Mouse (Mus musculus): ENCODE data around the gene 4930519G04Rik.
"Not testable (repeated sequence)": the region's sequence is repeated elsewhere in the genome, so short reads cannot be mapped to it uniquely, and the experiment has no call there.

The 4930519G04Rik gene

DNA sequence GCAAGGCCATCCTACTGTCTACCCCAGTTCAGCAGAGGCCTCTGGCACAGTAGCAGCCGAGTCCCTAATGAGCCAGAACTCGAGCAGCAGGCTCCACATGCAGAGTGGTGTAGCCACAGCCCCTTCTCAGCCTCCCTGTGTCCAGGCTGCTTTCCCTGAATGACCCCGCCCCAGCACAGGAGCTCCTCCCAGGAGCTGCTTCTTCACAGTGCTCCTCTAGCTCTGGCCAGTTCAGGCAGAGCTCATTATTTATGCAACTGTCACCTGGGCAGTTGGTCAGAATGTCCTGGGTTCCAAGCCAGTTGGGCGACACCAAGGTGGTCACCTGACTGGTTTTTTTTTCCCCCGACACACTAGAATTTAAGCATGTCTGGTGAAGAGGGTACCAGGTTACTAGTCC lies at the start of gene 4930519G04Rik:
TSS of gene 4930519G04Rik (plus strand) at position 301 of the 400 bp plus-strand sequence.
- not testable (repeated sequence) for DNase-seq (ENCODE audit: low spot score in 2 of 2)

DNA sequence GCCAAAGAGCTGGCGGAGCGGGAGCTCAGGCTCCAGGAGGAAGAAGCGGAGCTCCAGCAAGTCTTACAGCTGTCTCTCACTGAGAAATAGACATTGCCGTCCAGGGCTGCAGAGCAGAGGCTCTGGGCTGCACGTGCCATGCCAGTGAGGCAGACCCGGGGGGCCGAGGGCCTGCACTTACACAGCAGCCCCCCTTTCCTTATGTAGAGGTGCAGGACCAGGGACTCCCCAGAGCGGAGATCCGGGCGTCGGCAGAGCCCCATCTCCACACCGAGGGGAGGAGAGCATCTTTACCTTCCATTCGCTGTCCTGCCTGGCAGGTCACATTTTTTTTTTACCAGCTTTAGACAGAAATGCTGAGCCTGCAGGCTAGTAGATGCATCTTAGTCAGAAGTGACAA lies 49.1 kb upstream of the 4930519G04Rik start:
- no peak for DNase-seq (ENCODE audit: low spot score in 2 of 2)

DNA sequence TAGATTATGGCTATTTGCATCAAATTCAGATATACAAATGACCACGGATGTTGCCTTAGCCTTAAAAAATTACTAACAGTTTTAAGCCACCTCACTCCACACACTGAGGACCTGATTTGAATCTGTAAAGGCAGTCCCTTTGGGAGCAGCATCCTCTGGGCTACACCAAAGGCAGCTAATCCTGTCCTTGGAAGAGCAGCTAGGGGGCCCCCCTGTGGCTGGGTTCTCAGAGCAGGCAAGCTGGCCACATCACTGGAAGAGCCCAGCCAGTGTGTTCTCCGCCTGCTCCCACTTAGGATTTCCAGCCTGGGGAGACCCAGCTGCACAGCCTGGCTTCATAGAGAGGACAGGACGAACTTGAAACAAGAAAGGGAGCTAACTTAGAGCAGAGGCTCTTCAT lies 48.5 kb upstream of the 4930519G04Rik start:
- peak in 1 of 2 experiments; percentile 19 for DNase-seq (ENCODE audit: low spot score in 2 of 2)

DNA sequence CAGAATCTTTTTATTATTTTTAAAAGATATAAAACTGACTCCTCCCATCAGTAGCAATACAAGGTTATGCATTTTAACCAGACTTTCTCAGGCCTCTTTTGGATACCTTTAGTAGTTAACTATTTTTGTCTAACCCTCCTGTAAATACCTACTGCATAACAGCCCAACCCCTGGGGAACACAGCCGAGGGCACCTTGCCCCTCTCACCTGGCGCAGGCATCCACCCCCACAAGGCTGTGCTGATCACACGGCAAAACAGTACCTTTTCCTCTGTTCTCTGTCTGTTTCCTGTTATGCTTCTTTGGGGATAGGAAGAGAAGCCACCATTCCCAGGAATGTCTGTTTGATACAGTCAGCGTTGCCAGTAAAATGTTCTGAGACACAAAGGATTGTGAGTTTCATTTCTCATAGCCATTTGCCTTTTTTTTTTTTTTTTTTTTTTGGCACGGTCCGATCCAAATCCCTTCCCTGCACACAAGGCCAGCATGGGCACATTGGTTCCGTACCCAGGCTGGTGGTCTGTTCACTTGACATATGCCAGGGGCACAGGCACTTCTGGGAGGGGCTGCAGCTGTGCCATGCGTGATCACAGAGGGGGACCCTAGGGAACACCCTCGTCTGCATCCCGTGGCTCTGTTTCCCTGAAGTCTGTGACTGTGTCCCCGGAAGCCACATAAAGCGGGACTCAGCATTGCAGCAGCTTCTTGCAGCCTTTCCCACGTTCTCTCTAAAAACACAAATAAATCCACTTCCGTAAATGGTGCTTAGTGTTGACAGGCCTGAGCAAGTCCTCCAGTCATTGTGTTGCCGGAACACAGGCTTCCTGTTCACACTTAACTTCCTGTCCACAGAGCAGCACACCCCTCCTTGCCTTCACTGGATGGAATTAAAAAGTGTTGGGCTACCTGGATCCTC lies 47.8 kb upstream of the 4930519G04Rik start:
- DNase-seq (ENCODE audit: low spot score in 2 of 2): peak in 1 of 2 experiments; percentile 25

DNA sequence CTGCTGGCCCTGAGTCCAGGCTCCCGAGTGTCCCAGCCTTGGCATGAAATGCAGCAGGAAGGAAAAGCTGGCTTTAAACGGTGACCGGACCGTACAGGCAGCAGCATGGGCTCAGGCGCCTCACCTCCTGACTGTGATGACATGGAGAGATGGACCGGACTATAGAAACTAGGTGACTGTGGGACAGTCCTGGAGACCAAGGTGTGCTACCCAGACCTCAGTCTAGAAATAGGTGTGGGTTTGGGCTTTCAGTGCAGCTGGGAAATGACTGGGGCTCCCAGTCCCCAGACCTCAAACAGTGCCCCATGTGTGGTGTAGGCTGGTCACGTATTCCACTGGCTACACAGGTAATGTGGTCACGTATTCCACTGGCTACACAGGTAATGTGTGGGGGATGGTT lies 46.8 kb upstream of the 4930519G04Rik start:
- no peak for DNase-seq (ENCODE audit: low spot score in 2 of 2)

DNA sequence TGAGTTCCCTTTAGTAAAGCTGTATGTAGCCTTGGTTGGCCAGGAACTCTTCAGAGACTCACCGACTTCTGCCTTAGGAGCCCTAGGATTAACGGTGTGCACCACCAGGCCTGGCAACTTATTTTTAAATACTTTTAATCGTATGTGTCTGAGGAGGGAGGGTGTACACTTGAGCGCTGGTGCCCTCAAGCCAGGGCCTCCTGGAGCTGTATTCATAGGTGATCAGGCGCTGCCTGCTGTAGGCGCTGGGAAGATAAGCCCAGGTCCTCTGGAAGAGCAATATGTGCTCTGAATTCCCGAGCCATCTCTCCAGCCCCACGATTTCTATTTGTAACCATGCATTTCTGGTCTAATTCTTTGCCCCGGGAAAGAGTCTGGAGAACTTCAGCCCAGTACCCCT lies 46.4 kb upstream of the 4930519G04Rik start:
- DNase-seq (ENCODE audit: low spot score in 2 of 2): no peak

DNA sequence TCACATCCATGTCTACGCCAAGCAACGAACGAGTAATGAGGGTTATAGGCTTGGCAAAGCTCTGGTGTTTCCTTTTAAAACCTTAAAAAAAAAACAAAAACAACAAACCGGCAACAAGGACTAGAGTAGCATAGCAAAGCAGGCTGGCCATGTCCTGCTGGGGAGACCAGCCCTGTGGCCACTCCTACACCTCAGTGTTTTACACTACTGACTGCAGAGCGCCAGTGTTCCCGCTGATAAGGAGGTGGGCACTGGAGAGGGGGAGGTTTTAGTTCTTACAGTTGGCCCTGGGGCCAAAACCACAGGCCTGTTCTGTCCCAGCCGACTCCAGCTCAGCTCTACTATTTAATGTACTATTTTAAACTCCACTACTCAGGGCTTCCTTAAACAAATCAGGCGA lies 46.0 kb upstream of the 4930519G04Rik start:
- no peak for DNase-seq (ENCODE audit: low spot score in 2 of 2)

DNA sequence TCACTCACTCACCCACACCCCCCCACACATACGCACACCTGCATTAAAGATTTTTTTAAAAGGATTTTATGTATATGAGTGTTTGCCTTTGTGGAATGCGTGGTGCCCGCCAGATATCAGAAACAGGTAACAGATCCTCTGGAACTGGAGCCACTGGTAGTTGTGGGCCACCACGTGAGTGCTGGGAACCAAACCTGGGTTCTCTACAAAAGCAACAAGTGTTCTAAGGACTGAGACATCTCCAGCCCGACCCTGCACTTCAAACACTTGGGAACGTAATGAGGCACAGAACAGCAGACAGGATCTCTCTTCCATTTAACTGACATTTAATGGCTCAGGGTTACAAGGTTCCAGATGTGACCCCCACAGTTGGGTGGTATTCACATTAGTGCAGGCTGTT lies 45.6 kb upstream of the 4930519G04Rik start:
- DNase-seq (ENCODE audit: low spot score in 2 of 2): no peak

DNA sequence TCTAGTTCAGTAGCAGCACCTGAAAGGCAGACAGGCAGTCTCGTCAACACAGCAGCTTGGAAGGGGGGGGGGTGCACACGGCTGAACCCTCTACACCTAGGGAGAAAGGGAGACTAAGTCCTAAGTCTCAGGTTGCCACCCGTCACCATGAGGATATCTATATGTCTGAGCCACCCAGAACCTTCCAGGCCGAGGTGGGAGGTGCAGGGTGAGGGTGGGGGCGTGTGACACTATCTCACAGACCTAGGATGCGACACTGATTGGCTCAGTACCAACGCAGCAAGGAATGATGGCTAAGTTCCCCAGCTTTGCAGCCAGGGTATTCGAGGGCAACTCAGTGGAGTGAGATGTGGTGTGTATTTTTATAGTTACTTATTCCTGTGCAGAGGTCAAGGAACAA lies 45.1 kb upstream of the 4930519G04Rik start:
- DNase-seq (ENCODE audit: low spot score in 2 of 2): no peak

DNA sequence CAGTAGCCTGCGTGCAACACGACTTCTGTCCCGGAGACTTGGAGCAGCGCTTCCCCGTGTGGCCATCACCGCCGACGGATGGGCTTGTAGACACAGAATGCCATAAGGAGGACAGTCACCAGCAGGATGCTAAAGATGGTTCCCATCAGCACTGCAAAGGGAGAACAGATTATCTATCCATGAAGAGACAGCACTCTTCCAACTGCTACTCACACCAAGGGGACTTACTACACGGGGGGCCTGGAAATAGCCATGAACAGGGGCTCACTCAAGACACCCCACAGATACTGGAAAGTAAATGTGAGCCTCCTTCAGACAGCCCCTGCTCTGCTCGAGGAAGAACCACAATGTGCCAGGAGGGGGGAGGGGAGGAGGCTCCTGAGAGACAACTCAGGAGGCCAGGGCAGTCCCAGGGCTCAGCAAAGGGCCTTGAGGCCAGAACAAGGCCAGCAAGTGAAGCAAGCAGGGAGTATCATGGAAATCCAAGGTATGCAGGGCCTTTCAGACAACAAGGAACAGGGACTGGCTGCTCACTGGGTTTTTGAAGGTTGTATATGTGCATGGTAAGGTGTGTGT lies 44.2 kb upstream of the 4930519G04Rik start:
- DNase-seq (ENCODE audit: low spot score in 2 of 2): no peak

DNA sequence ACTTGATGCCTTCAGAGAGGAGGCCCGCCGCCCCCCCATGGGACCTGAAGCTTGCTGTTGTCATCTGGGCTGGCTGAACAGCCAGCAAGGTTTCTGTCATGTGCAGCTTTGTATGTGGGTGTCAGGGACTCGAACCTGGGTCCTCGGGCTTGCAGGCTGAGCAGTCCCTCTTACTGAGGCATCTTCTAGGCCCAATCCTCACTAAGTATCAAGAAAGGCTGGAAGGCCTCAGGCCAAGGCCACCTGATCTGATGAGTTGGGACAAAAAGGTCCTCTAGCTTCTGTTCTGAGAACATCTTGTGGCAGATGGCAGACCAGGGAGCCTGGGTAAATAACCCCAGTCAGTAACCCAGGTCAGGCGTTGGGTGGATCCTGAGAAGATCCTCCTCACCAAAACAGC lies 43.6 kb upstream of the 4930519G04Rik start:
- no peak for DNase-seq (ENCODE audit: low spot score in 2 of 2)

DNA sequence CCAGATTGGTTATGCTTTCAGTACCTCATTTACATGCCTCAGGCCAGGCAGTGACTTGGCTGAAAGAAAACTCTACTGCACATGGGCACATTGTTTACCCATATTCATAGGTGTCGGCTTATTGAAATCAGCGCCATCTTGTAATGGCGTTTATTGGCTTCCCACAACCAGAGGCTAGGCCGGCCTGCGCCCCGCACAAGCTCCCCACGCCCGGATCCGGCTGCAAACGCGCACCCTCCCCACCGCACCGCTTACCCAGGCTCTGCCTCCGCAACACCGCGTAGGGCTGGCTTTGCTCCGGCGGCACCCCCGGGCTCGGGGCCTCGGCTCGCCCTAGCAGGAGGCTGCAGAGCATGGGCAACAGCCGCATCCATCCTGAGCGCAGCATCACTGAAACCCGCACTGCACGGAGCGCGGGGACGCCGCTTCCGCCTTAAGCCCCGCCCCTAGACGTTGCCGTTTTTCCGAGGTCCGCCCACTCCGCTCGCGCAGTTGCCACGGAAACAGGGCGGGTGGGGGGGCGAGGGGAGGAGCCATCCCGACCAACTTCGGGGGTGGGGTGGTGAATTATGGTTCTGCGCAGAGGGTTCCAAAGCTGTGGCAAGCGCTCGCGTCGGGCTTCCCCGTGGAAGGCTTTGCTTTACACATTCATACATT lies 39.8 kb upstream of the 4930519G04Rik start:
- peak; percentile 61 to 84 for DNase-seq (ENCODE audit: low spot score in 2 of 2)

DNA sequence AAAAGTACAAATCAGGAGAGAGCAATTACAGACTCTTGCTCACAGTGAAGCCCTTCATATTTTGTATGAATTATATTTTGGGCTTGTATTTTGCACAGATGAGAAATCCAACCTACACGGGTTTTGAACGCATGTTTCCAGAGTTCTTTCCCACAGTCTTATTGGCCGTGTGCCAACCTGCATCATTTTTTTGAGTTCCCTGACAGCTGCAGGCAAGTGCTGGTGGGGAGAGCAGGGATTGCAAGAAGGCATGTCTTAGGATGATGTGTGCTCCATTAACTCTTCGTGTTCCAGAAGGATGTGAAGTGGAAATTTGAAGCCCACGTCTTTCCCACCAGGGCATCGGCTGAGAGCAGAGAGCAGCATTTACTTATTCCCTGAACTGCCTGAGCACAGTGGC lies 36.9 kb upstream of the 4930519G04Rik start:
- no peak for DNase-seq (ENCODE audit: low spot score in 2 of 2)

DNA sequence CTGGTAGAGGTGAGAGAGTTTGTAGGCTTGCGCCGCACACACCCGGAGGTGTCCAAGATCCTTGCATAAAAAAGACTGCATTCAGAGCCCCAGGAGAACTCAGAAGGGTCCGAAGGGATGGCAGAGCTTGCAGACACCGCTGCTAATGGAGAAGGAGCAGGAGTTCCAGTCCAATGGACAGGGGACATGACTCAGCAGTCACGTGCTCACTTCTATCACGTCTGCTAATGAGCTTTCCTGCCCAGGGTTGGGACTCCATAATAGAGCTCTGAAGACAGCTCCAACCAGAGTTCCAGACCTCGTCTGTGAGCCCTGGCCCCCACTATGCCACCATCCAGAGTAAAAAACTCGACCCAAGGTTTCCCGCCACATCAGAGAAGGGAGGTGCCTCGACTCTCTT lies 35.3 kb upstream of the 4930519G04Rik start:
- no peak for DNase-seq (ENCODE audit: low spot score in 2 of 2)

DNA sequence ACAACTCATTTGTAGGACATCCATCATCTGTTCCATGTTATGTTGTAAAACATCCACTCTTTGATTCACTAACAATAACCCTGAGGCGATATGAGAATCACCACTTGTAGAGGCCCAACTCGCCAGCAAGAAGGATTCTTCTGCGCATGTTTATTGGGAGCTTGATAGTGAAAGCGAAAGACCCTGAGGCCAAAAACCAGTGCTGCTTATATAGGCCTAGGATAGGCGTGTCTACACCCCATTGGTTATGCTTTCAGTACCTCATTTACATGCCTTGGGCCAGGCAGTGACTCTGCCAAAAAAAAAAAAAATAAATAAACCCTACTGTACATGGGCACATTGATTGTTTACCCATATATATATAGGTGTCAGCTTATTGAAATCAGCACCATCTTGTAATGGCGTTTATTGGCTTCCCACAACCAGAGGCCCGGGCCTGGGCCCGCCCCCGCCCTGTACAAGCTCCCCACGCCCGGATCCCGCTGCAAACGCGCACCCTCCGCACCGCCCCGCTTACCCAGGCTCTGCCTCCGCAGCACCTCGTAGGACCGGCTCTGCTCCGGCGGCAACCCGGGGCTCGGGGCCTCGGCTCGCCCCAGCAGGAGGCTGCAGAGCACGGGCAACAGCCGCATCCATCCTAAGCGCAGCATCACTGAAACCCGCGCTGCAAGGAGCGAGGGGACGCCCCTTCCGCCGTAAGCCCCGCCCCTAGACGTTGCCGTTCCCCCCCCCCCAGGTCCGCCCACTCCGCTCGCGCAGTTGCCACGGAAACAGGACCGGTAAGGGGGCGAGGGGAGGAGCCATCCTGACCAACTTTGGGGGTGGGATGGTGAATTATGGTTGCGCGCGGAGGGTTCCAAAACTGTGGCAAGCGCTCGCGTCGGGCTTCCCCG lies 30.4 kb upstream of the 4930519G04Rik start, which contains the start of gene 1500011B03Rik:
TSS of gene 1500011B03Rik (minus strand) at position 673 of the 893 bp plus-strand sequence.
- peak; percentile 42 to 60 for DNase-seq (ENCODE audit: low spot score in 2 of 2)

DNA sequence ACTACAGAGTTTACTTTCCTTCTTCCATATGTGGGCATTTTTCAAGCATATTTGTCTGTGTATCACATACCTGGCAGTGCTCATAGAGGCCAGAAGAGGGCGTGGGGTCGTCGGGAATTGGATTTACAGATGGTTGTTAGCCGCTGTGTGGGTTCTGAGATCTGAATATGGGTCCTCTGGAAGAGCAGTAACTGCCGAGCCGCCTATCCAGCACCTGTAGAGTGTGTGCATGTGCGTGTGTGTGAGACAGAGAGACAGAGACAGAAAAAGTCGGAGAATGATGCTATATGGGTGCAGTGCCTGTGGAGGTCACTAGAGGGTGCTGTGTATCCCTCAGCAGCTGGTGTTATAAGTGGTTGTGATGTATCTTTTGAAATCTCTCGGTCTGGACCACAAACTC lies 29.3 kb upstream of the 4930519G04Rik start:
- peak in 1 of 2 experiments; percentile 17 for DNase-seq (ENCODE audit: low spot score in 2 of 2)

DNA sequence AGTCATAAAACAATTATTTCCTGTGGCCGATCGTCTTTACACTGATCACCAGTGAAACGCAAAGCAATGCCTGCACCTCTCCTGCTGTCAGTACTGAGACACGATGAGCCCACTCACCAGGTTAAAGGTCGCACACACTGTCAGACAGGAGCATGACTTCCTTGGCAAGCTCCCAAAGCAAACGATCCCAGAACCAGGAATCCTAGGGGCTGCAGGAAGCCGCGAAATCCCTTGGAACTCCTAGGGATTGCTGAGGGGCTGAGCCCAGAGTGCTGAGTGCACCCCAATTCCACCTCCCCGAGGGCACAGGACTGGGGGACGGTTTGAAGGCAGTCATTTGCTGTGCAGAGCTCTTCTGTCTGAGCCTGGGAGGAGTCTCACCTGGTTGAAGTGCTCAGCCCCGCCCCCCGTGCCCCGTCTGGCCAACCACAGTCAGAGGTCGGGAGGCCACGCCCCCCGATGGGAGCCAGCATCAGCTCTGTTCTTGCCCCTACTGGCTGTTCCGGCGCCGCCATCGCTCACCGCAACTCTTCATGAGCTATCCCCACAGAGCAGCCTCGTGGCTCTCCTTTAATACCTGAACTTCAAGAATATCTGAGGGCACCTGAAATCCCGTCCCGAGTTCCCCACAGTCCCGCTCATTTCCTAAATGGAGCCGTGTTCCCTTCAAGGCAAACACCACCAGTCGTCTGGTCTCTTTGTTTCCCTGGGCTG lies 27.3 kb upstream of the 4930519G04Rik start:
- peak; percentile 48 to 72 for DNase-seq (ENCODE audit: low spot score in 2 of 2)

DNA sequence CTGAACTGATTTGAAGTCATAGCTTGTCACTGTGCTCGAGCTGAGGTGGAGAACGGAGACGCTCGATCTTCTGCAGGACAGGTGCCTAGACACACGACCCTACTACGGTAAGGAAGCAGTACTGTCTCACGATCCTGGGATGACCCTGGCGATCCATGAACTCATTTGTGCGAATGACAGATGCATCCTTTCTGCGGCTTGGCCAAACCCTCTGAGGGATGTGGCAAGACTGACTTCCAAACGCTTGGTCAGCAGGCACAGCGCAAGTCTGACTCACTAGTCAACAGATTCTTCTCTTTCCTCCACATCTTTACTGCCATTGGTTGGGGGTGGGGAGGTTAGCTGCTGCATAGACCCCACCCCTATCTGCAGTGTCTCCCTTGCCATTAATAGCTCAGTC lies 26.0 kb upstream of the 4930519G04Rik start:
- DNase-seq (ENCODE audit: low spot score in 2 of 2): peak in 1 of 2 experiments; percentile 20

DNA sequence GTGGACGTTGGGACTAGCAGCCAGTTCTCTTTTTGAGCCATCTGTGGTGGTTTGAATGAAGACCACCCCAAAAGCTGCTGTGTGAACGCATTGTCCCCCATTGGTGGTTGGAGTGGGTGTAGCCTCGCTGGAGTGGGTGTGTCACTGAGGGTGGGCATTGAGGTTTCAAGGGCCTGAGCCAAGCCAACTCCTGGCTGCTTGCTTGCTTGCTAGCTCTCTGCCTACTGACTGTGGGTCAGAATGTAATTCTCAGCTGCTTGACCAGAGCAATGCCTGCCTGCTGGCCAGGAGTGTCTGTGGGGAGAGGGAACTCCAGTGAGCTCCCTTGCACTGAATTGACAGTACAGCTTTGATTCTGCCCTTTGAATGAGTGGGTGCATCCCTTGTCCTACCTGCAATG lies 23.7 kb upstream of the 4930519G04Rik start:
- DNase-seq (ENCODE audit: low spot score in 2 of 2): no peak

DNA sequence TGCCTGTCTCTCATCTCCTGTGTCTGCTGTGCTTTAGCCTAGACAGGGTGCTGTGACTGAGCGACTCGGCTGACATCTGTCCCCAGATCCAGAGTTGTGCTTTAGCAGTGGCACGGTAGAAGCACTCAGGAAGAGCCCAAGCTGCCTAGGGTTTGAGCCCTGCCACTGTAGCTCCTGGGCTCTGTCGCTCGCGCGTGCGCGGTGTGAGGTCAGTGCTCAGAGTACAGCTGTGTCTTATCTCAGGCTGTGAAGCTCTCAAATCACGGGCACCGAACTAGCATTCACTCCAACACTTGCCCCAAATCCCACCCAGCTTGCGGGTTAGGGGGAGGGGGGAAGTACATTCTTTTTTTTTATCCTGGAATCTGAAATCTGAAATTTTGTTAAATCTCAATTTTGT lies 16.6 kb upstream of the 4930519G04Rik start:
- DNase-seq (ENCODE audit: low spot score in 2 of 2): no peak

DNA sequence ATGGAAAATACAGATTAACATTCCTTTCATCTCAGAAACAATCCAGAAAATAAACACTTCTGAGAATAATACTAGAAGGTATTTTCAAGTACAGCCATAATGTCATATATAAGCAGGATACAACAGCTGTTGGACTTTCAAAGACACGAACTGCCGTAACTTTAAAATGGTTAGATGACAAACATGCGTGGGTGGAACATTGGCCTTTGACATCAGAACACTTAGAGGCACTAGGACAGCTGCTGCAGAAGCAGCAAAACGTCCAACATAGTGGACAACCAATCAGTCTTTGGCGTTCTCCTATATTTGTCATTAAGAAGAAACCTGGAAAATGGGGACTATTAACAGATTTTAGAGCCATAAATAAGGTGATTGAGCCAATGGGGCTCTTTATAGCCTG lies 13.0 kb upstream of the 4930519G04Rik start:
- not testable (repeated sequence) for DNase-seq (ENCODE audit: low spot score in 2 of 2)

Data from urinary bladder, postnatal 36 days (tissue).